Mouse (Mus musculus): ENCODE results near the gene Irf1. TPM values are rescaled to one million over a fixed set of nuclear protein-coding genes. Genes with fewer than 3 reads are reported as not detected.

Gene Irf1
- polyA plus RNA-seq, 1 experiment from 2014 or later = 76.1 TPM

DNA sequence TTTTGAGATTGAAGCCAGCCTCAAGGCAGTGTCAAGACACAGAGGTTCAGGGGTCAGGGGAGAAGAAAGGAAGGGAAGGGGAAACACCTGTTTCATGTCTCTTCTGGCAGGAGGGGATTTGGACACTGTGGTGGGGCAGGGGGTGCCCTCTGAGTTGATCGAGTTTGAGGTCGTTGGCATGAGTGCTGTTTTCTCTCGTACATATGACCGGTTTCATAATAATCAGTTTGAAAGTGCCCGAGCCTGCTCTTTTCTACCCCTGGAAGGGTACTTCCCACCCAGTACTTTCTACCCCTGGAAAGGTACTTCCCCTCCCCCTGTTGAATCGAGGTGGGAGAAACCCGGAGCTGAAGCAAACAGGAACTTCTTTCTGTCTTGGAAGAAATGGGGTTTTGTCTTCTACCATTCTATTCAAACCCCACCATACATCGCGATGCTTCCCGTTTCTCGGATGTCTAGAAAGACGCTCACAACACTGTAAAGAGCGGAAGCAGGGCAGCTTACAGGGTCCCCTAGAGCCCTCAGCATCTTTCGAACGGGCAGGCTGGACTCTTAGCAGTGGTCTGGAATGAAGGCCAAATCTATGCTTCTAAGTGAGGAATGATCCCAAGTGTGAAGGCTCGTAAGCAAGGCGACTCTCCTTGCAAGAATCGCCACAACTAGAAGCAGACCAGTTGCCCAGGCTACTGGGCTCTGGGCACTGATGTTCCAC is 34.7 kb upstream of the Irf1 start:
- Histone ChIP-seq H3K27me3 (replicated peaks; ENCODE audit: control insufficient read depth, insufficient read depth, low read length) (no peaks in the 10 kb centered on the region), H3K27ac (ENCODE audit: low read depth, low read length) (no peak overlapping the region), H3K4me1 (replicated peaks; ENCODE audit: control insufficient read depth, insufficient read depth, low read length) (no peaks in the 10 kb centered on the region), H3K4me3 (ENCODE audit: low read depth, low read length) (no peak overlapping the region), H3K4me2 (replicated peaks; ENCODE audit: low read depth) (0 out of 2 replicates have a peak overlapping the region, but pooled peaks have one; percentile 51), H3K36me3 (ENCODE audit: control insufficient read depth, insufficient read depth) (no peaks in the 10 kb centered on the region), H3K9me3 (ENCODE audit: control insufficient read depth) (no peaks in the 10 kb centered on the region), H3K9ac (ENCODE audit: low read depth, low read length) (no peak overlapping the region)
- no peak for TF ChIP-seq CTCF (IDR thresholded peaks at IDR 0.05; ENCODE audit: low read depth)
- WGBS = 68% methylated on average over 18 of the region's 18 CpGs
- ATAC-seq = no peak

DNA sequence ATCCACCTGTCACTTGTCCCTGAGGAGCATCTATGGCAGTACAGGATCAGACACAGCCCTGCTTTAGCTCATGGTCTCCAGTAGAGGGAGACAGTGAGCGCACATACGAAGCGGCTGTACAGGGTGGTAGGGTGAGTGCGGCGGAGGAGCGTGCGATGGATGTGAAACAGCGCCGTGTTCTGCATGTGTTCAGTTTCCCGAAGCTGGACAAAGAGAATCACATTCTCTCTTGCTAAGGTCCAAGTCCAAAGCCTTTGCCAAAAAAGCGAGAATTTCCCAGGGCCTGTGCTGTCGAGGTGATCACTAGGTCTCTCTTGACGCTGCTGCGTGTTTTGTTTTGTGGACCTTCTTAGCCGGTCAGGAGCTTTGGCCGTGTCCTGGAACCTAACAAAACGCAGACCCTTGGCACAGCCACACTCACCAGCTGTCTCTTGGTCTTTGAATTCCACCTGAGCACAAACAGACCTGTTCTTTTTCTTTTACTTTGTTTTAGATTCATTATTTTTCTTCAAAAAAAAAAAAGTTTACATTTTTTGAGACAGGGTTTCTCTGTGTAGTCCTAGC is 34.0 kb upstream of the Irf1 start:
- 0 out of 2 replicates have a peak overlapping the region, but pooled peaks have one; percentile 14 for H3K4me3 ChIP-seq (ENCODE audit: low read depth, low read length)
- no peak overlapping the region for H3K9ac ChIP-seq (ENCODE audit: low read depth, low read length)

DNA sequence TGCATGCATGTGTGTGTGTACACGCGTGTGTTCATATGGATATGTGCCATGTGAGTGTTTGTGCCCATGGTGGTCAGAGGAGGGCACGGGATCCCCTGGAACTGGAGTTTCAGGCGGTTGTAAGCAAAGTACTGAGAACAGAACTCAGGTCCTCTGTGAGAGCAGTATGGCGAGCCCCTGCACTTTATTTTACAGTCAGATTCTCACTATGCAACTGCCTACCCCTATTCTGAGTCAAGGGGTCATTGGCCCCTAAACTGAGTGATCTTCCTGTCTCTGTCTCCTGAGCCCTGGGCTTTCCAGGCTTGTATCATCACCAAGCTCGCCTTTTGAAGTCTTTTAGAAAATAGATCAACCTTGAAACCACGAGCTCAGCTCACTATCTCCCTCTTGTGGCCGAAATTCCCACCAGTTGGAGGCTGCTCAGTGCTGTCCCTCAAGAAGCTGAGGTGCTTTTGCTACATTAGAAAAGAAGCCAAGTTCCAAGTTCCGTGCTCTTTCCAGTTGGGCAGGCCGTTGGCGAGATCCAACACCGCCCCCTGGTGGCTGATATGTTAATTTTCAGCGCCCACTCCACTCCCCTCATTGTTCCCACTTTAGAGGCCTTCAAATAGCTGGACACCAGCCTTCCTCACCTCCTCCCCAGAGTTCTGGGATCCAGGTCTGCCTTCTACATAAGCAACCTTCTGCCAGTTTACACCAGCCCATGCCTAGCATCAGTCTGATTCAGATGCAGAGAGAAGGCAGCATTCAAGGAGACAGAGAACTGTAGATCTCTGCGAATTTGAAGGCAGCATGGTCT is 32.8 kb upstream of the Irf1 start:
- TF ChIP-seq CTCF (IDR thresholded peaks at IDR 0.05; ENCODE audit: low read depth) = peak; percentile 89
- Histone ChIP-seq H3K4me1 (replicated peaks; ENCODE audit: control insufficient read depth, insufficient read depth, low read length) (no peaks in the 10 kb centered on the region), H3K27ac (ENCODE audit: low read depth, low read length) (no peak overlapping the region), H3K4me3 (ENCODE audit: low read depth, low read length) (no peak overlapping the region), H3K27me3 (replicated peaks; ENCODE audit: control insufficient read depth, insufficient read depth, low read length) (no peaks in the 10 kb centered on the region), H3K4me2 (replicated peaks; ENCODE audit: low read depth) (no peak overlapping the region), H3K36me3 (ENCODE audit: control insufficient read depth, insufficient read depth) (no peaks in the 10 kb centered on the region), H3K9me3 (ENCODE audit: control insufficient read depth) (no peaks in the 10 kb centered on the region), H3K9ac (ENCODE audit: low read depth, low read length) (no peak overlapping the region)
- ATAC-seq = peak; percentile 74
- 52% methylated on average over 14 of the region's 14 CpGs for WGBS

More for the DNA sequence above, 34.0 kb upstream of the Irf1 start:
- H3K36me3 ChIP-seq (ENCODE audit: control insufficient read depth, insufficient read depth) = no peaks in the 10 kb centered on the region
- no peaks in the 10 kb centered on the region for H3K27me3 ChIP-seq (replicated peaks; ENCODE audit: control insufficient read depth, insufficient read depth, low read length)
- H3K4me2 ChIP-seq (replicated peaks; ENCODE audit: low read depth) = peak overlapping the region; percentile 51
- H3K27ac ChIP-seq (ENCODE audit: low read depth, low read length) = no peak overlapping the region
- no peaks in the 10 kb centered on the region for H3K4me1 ChIP-seq (replicated peaks; ENCODE audit: control insufficient read depth, insufficient read depth, low read length)
- ATAC-seq = peak; percentile 67
- no peaks in the 10 kb centered on the region for H3K9me3 ChIP-seq (ENCODE audit: control insufficient read depth)
- WGBS = 25% methylated on average over 17 of the region's 17 CpGs
- peak; percentile 99 for TF ChIP-seq CTCF (IDR thresholded peaks at IDR 0.05; ENCODE audit: low read depth)

DNA sequence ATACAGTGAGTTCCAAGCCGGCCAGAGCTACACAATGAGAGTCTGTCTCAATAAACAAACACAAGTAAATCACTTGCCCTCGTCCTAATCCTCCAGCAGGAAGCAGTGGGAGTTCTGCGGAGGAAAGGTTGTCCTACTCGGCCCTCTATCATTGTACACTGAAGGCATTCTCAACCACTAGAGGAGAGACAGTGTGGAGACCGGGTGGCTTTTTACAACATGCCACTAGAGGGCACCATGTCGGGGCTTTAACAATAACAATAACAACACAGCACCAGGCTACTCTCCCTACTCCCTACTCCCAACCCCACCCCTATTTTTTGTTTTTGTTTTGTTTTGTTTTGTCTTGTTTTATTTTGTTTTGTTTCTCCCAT is 32.3 kb upstream of the Irf1 start:
- TF ChIP-seq CTCF (IDR thresholded peaks at IDR 0.05; ENCODE audit: low read depth) = peak; percentile 72
- 26% methylated on average over 6 of the region's 6 CpGs for WGBS
- Histone ChIP-seq H3K9me3 (ENCODE audit: control insufficient read depth) (no peaks in the 10 kb centered on the region), H3K9ac (ENCODE audit: low read depth, low read length) (no peak overlapping the region), H3K4me2 (replicated peaks; ENCODE audit: low read depth) (no peak overlapping the region), H3K36me3 (ENCODE audit: control insufficient read depth, insufficient read depth) (no peaks in the 10 kb centered on the region), H3K27ac (ENCODE audit: low read depth, low read length) (no peak overlapping the region), H3K27me3 (replicated peaks; ENCODE audit: control insufficient read depth, insufficient read depth, low read length) (no peaks in the 10 kb centered on the region), H3K4me1 (replicated peaks; ENCODE audit: control insufficient read depth, insufficient read depth, low read length) (no peaks in the 10 kb centered on the region), H3K4me3 (ENCODE audit: low read depth, low read length) (no peak overlapping the region)
- peak; percentile 71 for ATAC-seq

DNA sequence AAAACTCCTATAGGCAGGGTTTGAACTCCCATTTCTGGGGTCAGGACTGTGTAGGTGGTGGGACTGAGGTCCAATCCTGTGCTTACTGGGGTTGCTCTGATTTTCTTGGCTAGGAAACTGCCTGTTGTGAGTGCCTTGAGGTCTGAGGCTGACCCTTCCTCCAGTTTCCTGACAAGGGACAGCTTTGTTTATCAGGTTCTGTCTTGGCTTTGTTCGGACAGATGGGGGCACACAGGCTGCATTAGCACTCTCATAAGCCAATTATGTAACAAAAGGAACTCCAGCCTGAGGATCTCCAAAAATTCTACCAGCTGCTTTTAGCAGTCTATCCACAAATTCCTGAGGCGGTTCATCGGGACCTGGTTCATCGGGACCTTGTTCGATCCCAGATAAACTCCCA is 27.5 kb upstream of the Irf1 start:
- no peaks in the 10 kb centered on the region for H3K27me3 ChIP-seq (replicated peaks; ENCODE audit: control insufficient read depth, insufficient read depth, low read length)
- no peak overlapping the region for H3K4me3 ChIP-seq (ENCODE audit: low read depth, low read length)
- ATAC-seq = no peak
- H3K9ac ChIP-seq (ENCODE audit: low read depth, low read length) = no peak overlapping the region
- no peak overlapping the region for H3K27ac ChIP-seq (ENCODE audit: low read depth, low read length)
- 40% methylated on average over 5 of the region's 5 CpGs for WGBS
- peak; percentile 52 for TF ChIP-seq CTCF (IDR thresholded peaks at IDR 0.05; ENCODE audit: low read depth)
- no peaks in the 10 kb centered on the region for H3K4me1 ChIP-seq (replicated peaks; ENCODE audit: control insufficient read depth, insufficient read depth, low read length)
- no peaks in the 10 kb centered on the region for H3K36me3 ChIP-seq (ENCODE audit: control insufficient read depth, insufficient read depth)
- no peak overlapping the region for H3K4me2 ChIP-seq (replicated peaks; ENCODE audit: low read depth)
- H3K9me3 ChIP-seq (ENCODE audit: control insufficient read depth) = no peaks in the 10 kb centered on the region

DNA sequence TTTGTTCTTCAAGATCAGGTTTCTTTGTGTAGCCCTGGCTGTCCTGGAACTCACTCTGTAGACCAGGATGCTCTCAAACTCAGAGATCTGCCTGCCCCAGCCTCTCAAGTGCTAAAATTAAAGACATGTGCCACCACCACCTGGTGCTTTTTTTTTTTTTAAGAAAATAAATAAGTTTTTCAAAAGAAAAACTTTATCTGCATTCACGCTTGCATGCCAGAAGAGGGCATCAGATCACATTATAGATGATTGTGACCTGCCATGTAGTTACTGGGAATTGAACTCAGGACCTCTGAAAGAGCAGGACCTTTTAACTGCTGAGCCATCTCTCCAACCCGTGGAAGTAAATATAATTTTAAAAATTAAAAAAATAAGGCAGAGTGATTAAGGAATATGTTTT is 24.6 kb upstream of the Irf1 start:
- Histone ChIP-seq H3K4me2 (replicated peaks; ENCODE audit: low read depth) (no peak overlapping the region), H3K4me3 (ENCODE audit: low read depth, low read length) (no peak overlapping the region), H3K9ac (ENCODE audit: low read depth, low read length) (no peak overlapping the region), H3K27me3 (replicated peaks; ENCODE audit: control insufficient read depth, insufficient read depth, low read length) (no peaks in the 10 kb centered on the region), H3K27ac (ENCODE audit: low read depth, low read length) (no peak overlapping the region), H3K36me3 (ENCODE audit: control insufficient read depth, insufficient read depth) (no peaks in the 10 kb centered on the region), H3K4me1 (replicated peaks; ENCODE audit: control insufficient read depth, insufficient read depth, low read length) (no peaks in the 10 kb centered on the region), H3K9me3 (ENCODE audit: control insufficient read depth) (no peaks in the 10 kb centered on the region)
- TF ChIP-seq CTCF (IDR thresholded peaks at IDR 0.05; ENCODE audit: low read depth) = peak; percentile 51
- ATAC-seq = no peak
- WGBS = 84% methylated on average over 2 of the region's 2 CpGs

Data from intestine, postnatal 0 days (tissue).